Mouse (Mus musculus): ENCODE data around the gene Rhou. TPM values are rescaled to one million over a fixed set of nuclear protein-coding genes. Genes with fewer than 3 reads are reported as not detected.

Gene Rhou
- total RNA-seq, 1 experiment from 2014 or later: 2.2 TPM

Other genes starting within 250 kb of the Rhou start
- not detected in 2 replicates for gene Mc1r, start 246.8 kb upstream of the Rhou start, total RNA-seq (2017)
- gene Tubb3, start 242.5 kb upstream of the Rhou start, total RNA-seq (2017): 0.89 TPM in 1 of 2 replicates, not detected in the other
- gene Def8, start 230.4 kb upstream of the Rhou start, total RNA-seq (2017): 63.8 and 85.3 TPM in 2 replicates
- gene Afg3l1, start 176.0 kb upstream of the Rhou start, total RNA-seq (2017): 16.9 and 18.8 TPM in 2 replicates
- gene Dbndd1, start 138.5 kb upstream of the Rhou start, total RNA-seq (2017): not detected in 2 replicates
- gene Gas8, start 135.1 kb upstream of the Rhou start, total RNA-seq (2017): 18.9 and 21.1 TPM in 2 replicates
- 6.7 and 13.9 TPM in 2 replicates for gene Rab4a, start 152.1 kb downstream of the Rhou start, total RNA-seq (2017)
- gene Ccsap, start 206.3 kb downstream of the Rhou start, total RNA-seq (2017): 7.8 and 9.6 TPM in 2 replicates
- gene Acta1, start 240.8 kb downstream of the Rhou start, total RNA-seq (2017): not detected in 2 replicates

Data from hematopoietic stem cell, adult 5-6 weeks (primary cell).